Mouse (Mus musculus): Measurements from ENCODE around the gene Plcxd2.

DNA sequence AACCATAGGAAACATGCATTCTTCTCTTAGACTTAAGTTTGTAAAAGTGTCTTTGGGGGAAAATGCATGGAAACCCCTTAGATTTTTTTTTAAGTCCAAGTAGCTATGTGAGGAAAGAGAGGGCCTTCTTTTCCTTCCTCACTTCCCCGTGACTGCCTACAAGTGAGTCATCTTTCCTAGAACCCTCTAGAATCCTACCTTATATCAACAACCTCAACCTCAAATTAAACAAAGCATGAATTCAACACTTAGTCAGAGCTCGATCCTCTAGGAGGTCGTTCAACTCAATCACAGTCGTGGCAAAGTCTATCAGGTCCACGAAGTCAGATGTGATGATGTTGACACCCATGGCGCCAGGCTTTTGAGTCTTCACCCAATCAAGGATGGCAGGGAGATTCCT lies 45.2 kb downstream of the Plcxd2 start:
- TF ChIP-seq POLR2A (IDR thresholded peaks at IDR 0.05; ENCODE audit: control insufficient read depth, extremely low read depth, insufficient read depth, low read length, poor library complexity) (no peak), CTCF (IDR thresholded peaks at IDR 0.05; ENCODE audit: borderline replicate concordance, control insufficient read depth, extremely low read depth, insufficient read depth, low read length, poor library complexity) (no peak)

Data from thymus, adult 2 months (tissue).